ENCODE assay signal across 8 mouse cellular contexts in genomic region chr12:31976544-31976943, GRCm38 (mm10). TPM values are rescaled to one million over a fixed set of nuclear protein-coding genes. Genes with fewer than 3 reads are reported as not detected.
DNase-seq lines count a peak whose midpoint lies in the region; ATAC-seq and TF ChIP-seq lines count a peak whose summit lies in the region.

No protein-coding gene starts in this region.

- no peak overlapping the region for H3K4me3 ChIP-seq in forebrain, postnatal 0 days (ENCODE audit: low read depth, low read length)
- no peak overlapping the region for H3K4me3 ChIP-seq in forebrain, embryonic 13.5 days
- H3K4me3 ChIP-seq in liver, embryonic 13.5 days (replicated peaks) = no peak overlapping the region
- H3K4me3 ChIP-seq in thymus, adult 2 months (ENCODE audit: control insufficient read depth, insufficient read depth, low read length) = no peak overlapping the region

- TF ChIP-seq POLR2A in thymus, adult 2 months (IDR thresholded peaks at IDR 0.05; ENCODE audit: control insufficient read depth, extremely low read depth, insufficient read depth, low read length, poor library complexity) = no peak

- peak; percentile 67 for TF ChIP-seq CTCF in forebrain, postnatal 0 days (IDR thresholded peaks at IDR 0.05; ENCODE audit: low read depth)
- TF ChIP-seq CTCF in thymus, adult 2 months (IDR thresholded peaks at IDR 0.05; ENCODE audit: borderline replicate concordance, control insufficient read depth, extremely low read depth, insufficient read depth, low read length, poor library complexity) = no peak

- no peaks in the 10 kb centered on the region for H3K4me1 ChIP-seq in forebrain, postnatal 0 days (ENCODE audit: insufficient read depth)
- H3K4me1 ChIP-seq in forebrain, embryonic 13.5 days = peaks cover 14% of the 10 kb centered on the region
- peaks cover 6% of the 10 kb centered on the region; the same call in 1 of the 2 replicates for H3K4me1 ChIP-seq in liver, embryonic 13.5 days (replicated peaks)
- H3K4me1 ChIP-seq in thymus, adult 2 months (replicated peaks; ENCODE audit: control insufficient read depth, insufficient read depth, low read length) = peaks cover 17% of the 10 kb centered on the region

- H3K4me2 ChIP-seq in forebrain, postnatal 0 days (ENCODE audit: low read depth) = no peak overlapping the region
- no peak overlapping the region for H3K4me2 ChIP-seq in forebrain, embryonic 13.5 days
- H3K4me2 ChIP-seq in liver, embryonic 13.5 days = no peak overlapping the region

- no peaks in the 10 kb centered on the region for H3K27me3 ChIP-seq in forebrain, postnatal 0 days (ENCODE audit: insufficient read depth, low read length)
- no peaks in the 10 kb centered on the region for H3K27me3 ChIP-seq in forebrain, embryonic 13.5 days
- H3K27me3 ChIP-seq in liver, embryonic 13.5 days = no peaks in the 10 kb centered on the region
- H3K27me3 ChIP-seq in thymus, adult 2 months (ENCODE audit: control insufficient read depth, insufficient read depth, low read length) = no peaks in the 10 kb centered on the region

- no peaks in the 10 kb centered on the region for H3K9me3 ChIP-seq in forebrain, postnatal 0 days (ENCODE audit: low read length)
- H3K9me3 ChIP-seq in forebrain, embryonic 13.5 days (replicated peaks) = no peaks in the 10 kb centered on the region
- no peaks in the 10 kb centered on the region for H3K9me3 ChIP-seq in liver, embryonic 13.5 days (replicated peaks)

- no peak overlapping the region for H3K9ac ChIP-seq in forebrain, postnatal 0 days
- H3K9ac ChIP-seq in forebrain, embryonic 13.5 days = no peak overlapping the region
- H3K9ac ChIP-seq in liver, embryonic 13.5 days = no peak overlapping the region

- H3K36me3 ChIP-seq in forebrain, postnatal 0 days (ENCODE audit: insufficient read depth) = peaks cover under 1% of the 10 kb centered on the region
- peaks cover 1% of the 10 kb centered on the region; the same call in 1 of the 2 replicates for H3K36me3 ChIP-seq in forebrain, embryonic 13.5 days (ENCODE audit: poor library complexity, severe bottlenecking)
- H3K36me3 ChIP-seq in liver, embryonic 13.5 days = peaks cover 74% of the 10 kb centered on the region
- no peaks in the 10 kb centered on the region for H3K36me3 ChIP-seq in thymus, adult 2 months (ENCODE audit: control insufficient read depth, insufficient read depth, low read length)

- peak; percentile 75 for ATAC-seq in forebrain, postnatal 0 days
- ATAC-seq in forebrain, embryonic 13.5 days = no peak
- no peak for ATAC-seq in liver, embryonic 13.5 days (ENCODE audit: low read depth)

- peak; percentile 41 for DNase-seq in forebrain, postnatal 0 days
- DNase-seq in urinary bladder, postnatal 25 days (ENCODE audit: low spot score) = peak; percentile 21
- DNase-seq in urinary bladder, postnatal 10 days (ENCODE audit: low spot score) = no peak
- DNase-seq in liver, embryonic 13.5 days = no peak
- DNase-seq in thymus, adult 2 months = peak; percentile 67
- DNase-seq in spleen, postnatal 36 days (ENCODE audit: low spot score in 2 of 2) = no peak
- no peak for DNase-seq in right cerebral cortex, adult 18-20 months

- 53% methylated on average over 7 of the region's 7 CpGs for WGBS in forebrain, postnatal 0 days
- WGBS in forebrain, embryonic 13.5 days = 58% methylated on average over 7 of the region's 7 CpGs
- WGBS in liver, embryonic 13.5 days (ENCODE audit: insufficient replicate concordance) = 72% methylated on average over 7 of the region's 7 CpGs
- WGBS in thymus, adult 2 months = 64% methylated on average over 7 of the region's 7 CpGs

- H3K27ac ChIP-seq in forebrain, postnatal 0 days (ENCODE audit: low read depth, low read length) = 0 out of 2 replicates have a peak overlapping the region, but pooled peaks have one; percentile 10
- no peak overlapping the region for H3K27ac ChIP-seq in forebrain, embryonic 13.5 days
- 0 out of 2 replicates have a peak overlapping the region, but pooled peaks have one; percentile 2 for H3K27ac ChIP-seq in liver, embryonic 13.5 days
- no peak overlapping the region for H3K27ac ChIP-seq in thymus, adult 2 months (ENCODE audit: control insufficient read depth, insufficient read depth, low read length)

RNA-seq across cellular contexts. Expression of gene Hbp1, which starts 26.2 kb away (rescaled TPM):
- total RNA-seq in forebrain, postnatal 0 days (2014; rRNA removed) = 46.5 and 48.4 TPM in 2 replicates
- polyA plus RNA-seq in forebrain, postnatal 0 days (2015; fragmentation: Nextera tagmentation; extraction: Ambion mirVana) = 33.0 and 38.5 TPM in 2 replicates
- polyA plus RNA-seq in forebrain, embryonic 13.5 days (2015; fragmentation: Nextera tagmentation; extraction: Ambion mirVana) = 85.8 and 86.8 TPM in 2 replicates
- polyA plus RNA-seq in liver, embryonic 13.5 days (2015; fragmentation: Nextera tagmentation; extraction: Ambion mirVana) = 33.3 and 38.7 TPM in 2 replicates
- 74.9 and 94.9 TPM in 2 replicates for polyA plus RNA-seq in thymus, adult 2 months (2012; rRNA removed)

Comparison
In these comparisons a context has a peak if more than half of its experiments do, and no peak if none do; other contexts are left out.
1. DNase-seq: peak in forebrain, postnatal 0 days (single experiment), urinary bladder, postnatal 25 days (single experiment) and thymus, adult 2 months (single experiment); none in urinary bladder, postnatal 10 days (single experiment), liver, embryonic 13.5 days (single experiment), spleen, postnatal 36 days (0 of 2) and right cerebral cortex, adult 18-20 months (single experiment).
2. H3K27ac ChIP-seq: peak in forebrain, postnatal 0 days (single experiment) and liver, embryonic 13.5 days (single experiment); none in forebrain, embryonic 13.5 days (single experiment) and thymus, adult 2 months (single experiment).